Mouse (Mus musculus) monocyte, adult 59 days (primary cell): ENCODE results near the gene Defa32. TPM values are rescaled to one million over a fixed set of nuclear protein-coding genes. Genes with fewer than 3 reads are reported as not detected.

Experiments used
- total RNA-seq, 2 experiments: library from RNA; stranded (reverse); gene quantifications; one replicate each; pipeline ENCODE4 v1.2.4; 2023

The Defa32 gene
- not detected for total RNA-seq

GRCm38 (mm10) chr8:21528732-21529131, at the start of gene Defa32:
Gene Defa32 (plus strand): TSS chr8:21529032.

DNA sequence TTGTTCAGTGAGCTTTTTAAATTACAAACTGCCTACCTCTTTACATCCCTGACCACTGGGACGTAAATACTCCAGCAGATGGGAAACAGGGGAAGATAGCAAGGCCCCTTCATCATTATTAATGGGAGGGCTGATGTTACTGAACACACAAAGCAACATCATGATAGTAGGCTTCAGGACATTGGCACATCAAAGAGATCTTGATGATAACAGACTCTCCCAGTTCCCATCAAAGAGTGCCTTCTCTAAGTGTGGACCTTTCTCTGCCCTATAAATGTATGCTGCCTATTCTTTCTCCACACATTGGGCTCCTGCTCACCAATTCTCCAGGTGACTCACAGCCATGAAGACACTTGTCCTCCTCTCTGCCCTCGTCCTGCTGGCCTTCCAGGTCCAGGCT, 19.9 kb upstream of the Defa32 start, which contains the start of gene Defa20:
TSS of gene Defa20 (plus strand) at position 301 of the 400 bp plus-strand sequence.

GRCm38 (mm10) chr8:21565086-21565485, 36.3 kb downstream of the Defa32 start, which contains the start of gene Defa37:
Gene Defa37 (plus strand): TSS chr8:21565386.

Other genes with a start within 250 kb of the Defa32 start
- not detected for gene Defa27, start 213.5 kb upstream of the Defa32 start, total RNA-seq
- not detected for gene Defa29, start 202.0 kb upstream of the Defa32 start, total RNA-seq
- gene Defa2, start 150.5 kb upstream of the Defa32 start, total RNA-seq = not detected
- not detected for gene Defa33, start 137.2 kb upstream of the Defa32 start, total RNA-seq
- gene Defa36, start 101.6 kb upstream of the Defa32 start, total RNA-seq = not detected
- not detected for gene Gm7849, start 72.5 kb upstream of the Defa32 start, total RNA-seq
- gene Defa20, start 19.8 kb upstream of the Defa32 start, total RNA-seq = not detected
- not detected for gene Defa37, start 36.4 kb downstream of the Defa32 start, total RNA-seq
- gene Defa28, start 54.0 kb downstream of the Defa32 start, total RNA-seq = not detected
- gene Gm7861, start 65.5 kb downstream of the Defa32 start, total RNA-seq = not detected
- not detected for gene Defa26, start 89.2 kb downstream of the Defa32 start, total RNA-seq
- gene Defa17, start 126.7 kb downstream of the Defa32 start, total RNA-seq = not detected
- not detected for gene Defa34, start 136.8 kb downstream of the Defa32 start, total RNA-seq
- not detected for gene AY761184, start 174.6 kb downstream of the Defa32 start, total RNA-seq
- gene Defa24, start 205.5 kb downstream of the Defa32 start, total RNA-seq = not detected